Mouse (Mus musculus) common myeloid progenitor, adult 5-6 weeks (primary cell): ENCODE data around the gene Olfr346. TPM values are rescaled to one million over a fixed set of nuclear protein-coding genes. Genes with fewer than 3 reads are reported as not detected.

Source experiments
- ATAC-seq: replicated peaks from 2 replicates; pipeline ENCODE4 v1.8.0; 2016; ENCODE audit warnings: low read depth, mild to moderate bottlenecking, moderate TSS enrichment, inconsistent platforms; ENCODE audit not compliant: poor library complexity, severe bottlenecking
- total RNA-seq: library from RNA; stranded (forward); fragments of 200-1000, 187-1606 nt; gene quantifications from 2 replicates; pipeline ENCODE4 v1.2.3, GENCODE M21; 2017

Olfr346 gene
- not detected in 2 replicates for total RNA-seq

DNA sequence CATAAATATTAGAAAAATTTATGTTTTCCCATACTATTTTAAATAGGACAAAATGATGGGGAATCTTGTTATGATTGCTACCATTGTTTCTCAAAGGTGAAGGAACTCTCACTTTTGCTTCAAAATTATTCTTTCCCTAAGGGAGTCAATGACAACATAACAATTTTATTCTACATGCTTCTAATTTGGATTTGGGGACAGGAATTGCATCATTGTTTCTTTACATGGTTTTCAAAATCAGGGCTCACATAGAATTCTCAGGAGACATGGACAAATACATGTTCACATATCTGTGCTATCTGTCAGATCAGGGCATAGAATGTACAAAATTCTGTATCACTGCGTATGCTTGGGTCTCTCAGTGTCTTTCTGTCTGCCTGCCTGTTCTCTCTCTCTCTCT lies at the start of gene Olfr346:
TSS of gene Olfr346 (plus strand) at position 301 of the 400 bp plus-strand sequence.
- ATAC-seq, result no peak

- no peak for ATAC-seq
These were observed 45.8 kb upstream of the Olfr346 start, which contains the start of gene Olfr345 for GRCm38 (mm10) chr2:36639741-36640140. Olfr345 (plus strand) TSS chr2:36640041.

- ATAC-seq, result no peak
These were observed 46.0 kb downstream of the Olfr346 start, which contains the start of gene Olfr347 for GRCm38 (mm10) chr2:36731602-36732001. Olfr347 (plus strand) TSS chr2:36731902.

DNA sequence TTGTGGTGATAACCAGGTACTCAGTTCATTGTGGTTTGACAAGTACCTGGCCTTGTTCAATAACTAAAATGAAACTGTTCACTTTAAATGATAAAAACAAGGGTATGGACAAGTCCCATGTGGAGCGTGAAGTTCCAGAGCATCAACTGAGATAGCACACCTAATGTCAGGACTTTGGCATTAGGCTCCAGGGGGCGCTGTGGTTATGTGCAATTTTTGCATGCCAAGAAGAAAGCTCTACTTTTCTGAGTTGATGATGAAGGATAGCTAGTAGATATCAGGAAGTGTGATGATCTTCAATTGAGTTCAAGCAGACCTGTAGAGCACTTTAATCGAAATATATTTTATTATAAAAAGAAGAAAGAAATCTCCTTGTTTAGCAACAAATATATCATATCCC lies 50.6 kb downstream of the Olfr346 start:
- no peak for ATAC-seq

Other genes starting within 250 kb of the Olfr346 start
- not detected in 2 replicates for gene Olfr340, start 233.2 kb upstream of the Olfr346 start, total RNA-seq
- gene Olfr341, start 203.3 kb upstream of the Olfr346 start, total RNA-seq, result not detected in 2 replicates
- not detected in 2 replicates for gene Olfr342, start 160.8 kb upstream of the Olfr346 start, total RNA-seq
- not detected in 2 replicates for gene Olfr344, start 119.1 kb upstream of the Olfr346 start, total RNA-seq
- gene Olfr345, start 45.7 kb upstream of the Olfr346 start, total RNA-seq, result not detected in 2 replicates
- not detected in 2 replicates for gene Olfr347, start 46.1 kb downstream of the Olfr346 start, total RNA-seq
- gene Olfr348, start 98.5 kb downstream of the Olfr346 start, total RNA-seq, result not detected in 2 replicates
- gene Olfr50, start 104.8 kb downstream of the Olfr346 start, total RNA-seq, result not detected in 2 replicates
- gene Olfr3, start 131.2 kb downstream of the Olfr346 start, total RNA-seq, result not detected in 2 replicates
- gene Olfr350, start 160.5 kb downstream of the Olfr346 start, total RNA-seq, result not detected in 2 replicates
- gene Olfr351, start 176.9 kb downstream of the Olfr346 start, total RNA-seq, result not detected in 2 replicates
- gene Olfr352, start 182.7 kb downstream of the Olfr346 start, total RNA-seq, result not detected in 2 replicates
- gene Olfr353, start 207.1 kb downstream of the Olfr346 start, total RNA-seq, result not detected in 2 replicates
- gene Olfr354, start 219.9 kb downstream of the Olfr346 start, total RNA-seq, result not detected in 2 replicates
- not detected in 2 replicates for gene Olfr355, start 243.1 kb downstream of the Olfr346 start, total RNA-seq